In genomic region chr5:112572217-112572616, GRCm38 (mm10) we compare ENCODE assay signal across 17 mouse cellular contexts. TPM values are rescaled to one million over a fixed set of nuclear protein-coding genes. Genes with fewer than 3 reads are reported as not detected.
"Had no signal": no experiment of that assay in that cellular context is flagged by ENCODE, and none has a peak within 500 bp of the region (broad histone marks: within the 10 kb centered on the region; RNA-seq: fewer than 3 reads in every experiment).

No protein-coding gene starts in this region.

- H3K9me3 ChIP-seq: kidney, embryonic 15.5 days; limb, embryonic 12.5 days; limb, embryonic 15.5 days; neural tube, embryonic 13.5 days had no signal

- H3K27ac ChIP-seq: kidney, embryonic 15.5 days; limb, embryonic 12.5 days; limb, embryonic 15.5 days; liver, embryonic 14.5 days; macrophage; neural tube, embryonic 13.5 days had no signal

- H3K36me3 ChIP-seq: kidney, embryonic 15.5 days; limb, embryonic 12.5 days; limb, embryonic 15.5 days; neural tube, embryonic 13.5 days had no signal

- DNase-seq: kidney, adult 11 months; kidney, adult 8-10 months; kidney, postnatal 10 days; kidney, postnatal 4 days; left cerebral cortex, postnatal 4 days; liver, postnatal 0 days; lung, embryonic 14.5 days; thymus, adult 18-20 months; thymus, postnatal 36 days had no signal

- H3K4me3 ChIP-seq: kidney, embryonic 15.5 days; limb, embryonic 12.5 days; limb, embryonic 15.5 days; neural tube, embryonic 13.5 days had no signal

- ATAC-seq: liver, postnatal 0 days; lung, postnatal 0 days had no signal

- H3K4me2 ChIP-seq: kidney, embryonic 15.5 days; limb, embryonic 12.5 days; limb, embryonic 15.5 days; liver, embryonic 11.5 days; lung, embryonic 14.5 days; neural tube, embryonic 13.5 days had no signal

- H3K9ac ChIP-seq: kidney, embryonic 15.5 days; limb, embryonic 12.5 days; limb, embryonic 15.5 days; liver, embryonic 14.5 days; liver, postnatal 0 days; lung, embryonic 14.5 days; neural tube, embryonic 13.5 days had no signal

RNA-seq across cellular contexts. Expression of gene Sez6l, which starts 4.8 kb away (rescaled TPM):
- polyA plus RNA-seq: liver, postnatal 0 days; macrophage had no signal
